Mouse (Mus musculus) layer of hippocampus, adult 8-10 months (tissue): ENCODE data around the gene Nav1. TPM values are rescaled to one million over a fixed set of nuclear protein-coding genes. Genes with fewer than 3 reads are reported as not detected.
A peak's percentile ranks its signal among the peaks of the same experiment; 100 is the strongest.

Source experiments
- DNase-seq, 2 experiments: peaks; one replicate each; pipeline ENCODE4 v3.0.0; 2022; ENCODE audit warnings: low spot score in 2 of 2
- total RNA-seq, 4 experiments: library from RNA; stranded (reverse); gene quantifications; 2 replicates each; pipeline ENCODE4 v1.2.4; 2022

The Nav1 gene
- total RNA-seq, 4 experiments from 2014 or later: 55.8 to 63.3 (median 59.9) TPM

DNA sequence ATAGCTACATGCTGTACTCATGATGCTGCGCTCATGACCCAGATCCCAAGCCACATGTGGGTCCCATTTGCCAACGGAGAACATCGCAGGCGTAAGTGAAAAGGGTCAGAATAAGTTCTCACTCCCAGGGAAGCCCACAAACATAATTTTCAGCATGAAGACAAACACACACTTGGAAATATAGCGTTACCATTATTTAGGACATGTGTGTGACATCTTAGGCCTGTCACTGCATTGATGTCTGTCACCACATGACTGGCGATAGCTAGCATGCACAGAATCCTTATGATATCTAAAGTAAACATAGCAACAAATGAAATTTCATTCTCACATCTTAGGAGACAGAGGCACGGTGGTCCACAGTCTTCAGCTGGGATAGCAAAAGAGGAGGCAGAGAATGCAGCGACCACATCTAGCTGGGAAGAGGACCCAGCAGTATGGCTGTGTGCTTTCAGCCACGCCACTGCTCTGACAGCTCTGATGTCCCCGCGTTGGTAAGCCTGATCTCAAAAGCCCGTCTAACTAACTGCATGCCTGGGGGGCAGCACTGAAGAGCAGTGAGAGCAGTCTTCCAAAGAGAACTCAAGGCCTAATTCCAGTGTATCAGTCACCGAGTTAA, 86.4 kb downstream of the Nav1 start:
- DNase-seq: no peak

DNA sequence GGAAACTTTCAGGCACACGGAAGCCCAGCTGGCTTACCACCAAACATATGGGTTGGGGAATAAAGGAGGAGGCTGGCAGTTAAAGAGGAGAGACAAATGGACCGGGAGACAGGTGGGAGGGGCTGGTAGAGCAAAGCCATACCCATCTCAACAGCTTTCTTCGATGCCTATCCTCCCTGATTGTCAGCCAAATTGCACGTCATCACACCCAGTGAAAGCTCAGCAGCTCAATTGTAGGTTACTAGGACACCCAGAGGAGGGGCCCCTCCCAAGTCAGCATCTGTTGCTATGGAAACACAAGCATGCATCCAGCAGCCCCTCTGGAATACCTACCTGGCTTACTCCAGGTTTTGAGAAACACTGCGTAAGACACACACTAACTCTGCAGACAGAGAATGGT, 88.4 kb downstream of the Nav1 start:
- DNase-seq: peak; percentile 43 to 47

DNA sequence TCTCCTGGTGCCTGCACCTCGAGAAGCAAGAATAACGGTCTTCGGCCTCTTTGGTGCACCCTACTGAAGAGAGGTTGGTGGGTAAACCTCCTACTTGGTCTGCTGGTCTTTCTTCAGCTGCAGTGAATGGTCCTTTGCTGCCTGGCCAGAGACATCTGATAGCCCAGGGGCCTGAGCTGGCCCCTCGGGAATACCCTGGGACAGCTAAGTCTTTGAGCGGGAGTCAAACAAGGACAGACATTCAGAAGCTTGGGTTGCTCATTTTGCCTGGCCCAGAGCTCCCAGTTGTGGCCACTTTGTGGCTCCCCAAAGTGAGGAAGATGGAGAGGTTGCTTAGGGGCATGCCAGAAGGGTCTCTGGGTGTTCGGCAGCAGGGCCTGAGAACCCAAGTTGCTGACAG, 89.6 kb downstream of the Nav1 start:
- no peak for DNase-seq

DNA sequence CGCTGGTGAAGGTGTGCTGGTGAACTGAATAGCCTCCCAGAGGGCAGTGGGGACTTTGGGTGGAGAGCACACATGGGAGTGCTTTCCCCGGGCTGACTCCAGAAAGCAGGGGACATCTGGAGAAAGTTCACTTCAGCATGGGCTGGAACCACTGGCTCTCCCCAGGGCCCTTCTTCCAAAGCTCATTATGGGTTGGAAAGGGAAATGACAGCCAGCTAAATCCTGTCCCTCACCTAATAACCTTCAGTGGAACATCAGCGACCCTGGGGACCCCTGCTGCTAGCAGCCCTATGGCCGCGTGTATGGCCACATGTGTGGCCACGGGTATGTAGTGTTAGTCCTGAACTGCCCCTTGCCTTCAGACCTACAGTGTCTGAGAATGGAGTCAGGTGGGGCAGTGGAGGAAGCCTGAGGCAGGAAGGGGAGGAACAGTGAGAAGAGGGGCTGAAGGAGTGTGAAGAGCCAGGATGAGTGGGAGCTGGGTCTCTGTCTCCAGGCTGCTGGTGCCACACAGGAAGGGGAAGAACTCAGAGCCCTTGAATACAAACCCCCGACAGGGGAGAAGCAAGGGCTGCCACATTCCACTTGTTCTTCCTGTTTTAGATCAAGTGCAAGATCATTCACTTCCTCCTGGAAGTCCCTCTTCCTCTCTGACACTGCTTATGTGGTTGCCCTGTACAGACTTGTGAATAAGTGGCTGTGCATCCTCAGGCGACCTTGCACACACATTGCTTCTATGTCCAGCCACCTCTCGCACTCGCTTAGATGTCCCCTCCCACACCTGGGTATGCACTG, 90.4 kb downstream of the Nav1 start:
- DNase-seq: no peak

- DNase-seq: no peak
Measured at GRCm38 (mm10) chr1:135515633-135516238, 91.4 kb downstream of the Nav1 start.

GRCm38 (mm10) chr1:135514913-135515632, 92.0 kb downstream of the Nav1 start:
- no peak for DNase-seq

DNA sequence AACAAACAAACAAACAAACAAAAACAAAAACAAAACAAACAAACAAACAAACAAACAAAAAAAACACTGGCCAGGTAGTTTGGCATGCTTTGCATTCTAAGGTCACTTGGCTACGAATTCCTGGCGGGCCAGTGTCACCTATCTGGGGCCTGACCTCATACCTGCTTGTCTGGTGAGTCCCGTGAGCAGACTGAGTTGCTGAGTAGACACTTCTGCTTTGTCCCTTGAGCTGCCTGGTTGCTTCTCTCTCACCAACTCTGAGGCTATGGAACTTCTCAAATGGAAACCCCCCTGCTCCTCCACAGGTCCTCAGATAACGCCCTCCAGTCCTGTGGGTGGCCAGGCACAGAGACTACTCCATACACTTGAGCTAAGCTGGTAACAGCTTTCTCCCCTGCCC, 93.0 kb downstream of the Nav1 start:
- no peak for DNase-seq

DNA sequence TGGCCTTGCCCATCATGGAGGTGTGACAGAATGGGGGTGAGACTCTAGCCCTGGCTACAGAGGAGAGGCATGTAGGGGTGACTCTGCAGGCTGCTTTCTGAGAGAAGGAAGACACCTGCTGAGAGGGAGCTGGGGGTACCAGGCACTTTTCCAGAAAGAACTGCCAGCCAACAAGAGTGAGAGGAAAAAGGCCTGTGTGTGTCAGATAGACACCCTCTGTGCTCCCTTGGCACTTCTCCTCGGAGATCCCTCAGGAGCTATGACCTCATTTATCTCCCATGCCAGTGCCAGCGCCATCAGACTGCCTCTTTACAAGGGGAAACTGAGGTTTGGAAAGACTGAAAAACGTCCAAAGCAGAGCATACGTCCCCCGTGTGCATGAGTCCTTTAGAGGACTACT, 93.6 kb downstream of the Nav1 start:
- no peak for DNase-seq

DNA sequence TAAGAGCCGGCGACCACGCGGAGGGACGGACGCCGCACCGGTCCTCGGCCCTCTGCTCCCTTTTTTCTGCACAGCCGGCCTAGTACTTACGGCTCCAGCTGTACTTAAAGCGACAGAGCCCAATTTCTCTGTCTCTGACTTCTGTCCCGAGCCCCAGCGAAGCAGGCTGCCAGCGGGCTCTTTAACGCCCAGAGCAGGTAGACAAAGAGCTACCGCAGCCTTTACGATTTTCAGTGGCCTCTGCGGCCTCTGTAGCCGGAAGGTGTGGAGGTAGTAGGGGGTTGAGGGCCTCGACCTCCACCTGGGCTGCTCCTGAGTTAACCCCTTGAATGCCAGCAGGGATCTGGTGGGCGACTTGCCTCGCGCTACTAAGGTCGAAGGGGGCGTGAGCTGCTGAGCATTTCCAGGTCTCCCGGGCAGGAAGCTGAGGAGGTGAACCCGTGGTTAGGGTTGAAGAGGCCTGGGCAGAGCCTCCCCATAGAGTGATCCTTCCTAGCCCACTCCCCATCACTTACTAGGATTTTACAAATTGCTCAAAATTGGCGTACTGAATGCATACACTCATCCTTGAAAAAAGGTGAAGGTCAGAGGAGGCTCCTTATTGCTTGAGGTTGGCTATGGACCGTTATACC, 96.6 kb downstream of the Nav1 start:
- no peak for DNase-seq

DNA sequence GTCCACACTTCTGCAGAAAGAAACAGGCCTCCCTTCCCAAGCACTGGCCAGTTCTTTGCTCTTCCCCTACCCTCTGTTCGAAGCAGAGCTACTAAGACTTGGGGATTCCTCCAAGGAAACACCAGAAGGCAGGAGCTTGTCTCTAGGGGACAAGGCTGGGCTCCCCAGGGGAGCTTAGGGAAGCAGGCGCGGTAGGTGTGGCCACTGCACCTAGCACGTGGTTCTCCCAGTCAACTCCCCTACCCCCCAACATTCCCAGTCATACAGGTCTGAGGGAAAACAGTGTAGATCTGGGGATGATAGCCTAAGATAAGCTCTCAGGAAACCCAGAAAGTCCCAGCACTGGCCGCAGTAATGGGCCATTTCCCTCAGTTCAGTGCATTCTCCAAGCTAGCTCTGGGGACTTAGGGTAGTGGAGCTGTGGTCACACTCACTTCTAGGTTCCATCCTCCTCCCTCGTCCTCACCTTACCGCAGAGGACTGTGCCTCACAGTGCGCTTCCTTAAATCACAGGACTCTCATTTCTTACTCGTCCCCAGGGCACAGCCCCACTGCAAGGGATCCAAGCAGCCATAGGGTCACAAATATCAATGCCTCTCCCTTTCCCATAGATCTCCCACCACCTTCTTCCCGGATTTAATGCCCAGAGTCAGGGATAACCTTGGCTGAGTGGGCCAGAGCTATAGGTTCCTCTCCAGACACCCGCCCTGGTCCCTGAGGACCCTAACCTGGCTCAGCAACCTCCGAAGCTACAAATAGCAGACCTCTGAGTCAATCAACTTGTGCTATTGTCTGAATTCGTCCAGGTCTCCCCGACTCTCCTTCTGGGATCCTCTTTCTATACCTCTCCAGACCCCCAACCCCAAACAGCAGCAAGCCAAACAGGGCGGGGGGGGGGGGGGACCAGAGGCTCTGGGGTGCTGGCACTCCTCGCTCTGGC, 97.7 kb downstream of the Nav1 start:
- no peak for DNase-seq

DNA sequence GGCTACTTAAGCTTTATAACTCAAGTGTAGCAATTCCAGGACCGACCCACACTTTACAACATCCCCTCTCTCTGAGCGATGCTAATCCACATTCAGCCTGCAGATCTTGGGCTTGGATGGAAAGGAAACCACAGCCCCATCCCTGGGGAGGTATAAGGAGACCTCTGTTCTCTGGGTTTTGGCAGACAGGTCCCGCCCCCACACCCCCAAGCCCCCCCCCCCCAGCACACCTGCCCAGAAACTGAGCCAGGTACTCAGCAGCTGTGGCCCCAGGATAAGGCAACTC, 98.8 kb downstream of the Nav1 start:
- DNase-seq: no peak

DNA sequence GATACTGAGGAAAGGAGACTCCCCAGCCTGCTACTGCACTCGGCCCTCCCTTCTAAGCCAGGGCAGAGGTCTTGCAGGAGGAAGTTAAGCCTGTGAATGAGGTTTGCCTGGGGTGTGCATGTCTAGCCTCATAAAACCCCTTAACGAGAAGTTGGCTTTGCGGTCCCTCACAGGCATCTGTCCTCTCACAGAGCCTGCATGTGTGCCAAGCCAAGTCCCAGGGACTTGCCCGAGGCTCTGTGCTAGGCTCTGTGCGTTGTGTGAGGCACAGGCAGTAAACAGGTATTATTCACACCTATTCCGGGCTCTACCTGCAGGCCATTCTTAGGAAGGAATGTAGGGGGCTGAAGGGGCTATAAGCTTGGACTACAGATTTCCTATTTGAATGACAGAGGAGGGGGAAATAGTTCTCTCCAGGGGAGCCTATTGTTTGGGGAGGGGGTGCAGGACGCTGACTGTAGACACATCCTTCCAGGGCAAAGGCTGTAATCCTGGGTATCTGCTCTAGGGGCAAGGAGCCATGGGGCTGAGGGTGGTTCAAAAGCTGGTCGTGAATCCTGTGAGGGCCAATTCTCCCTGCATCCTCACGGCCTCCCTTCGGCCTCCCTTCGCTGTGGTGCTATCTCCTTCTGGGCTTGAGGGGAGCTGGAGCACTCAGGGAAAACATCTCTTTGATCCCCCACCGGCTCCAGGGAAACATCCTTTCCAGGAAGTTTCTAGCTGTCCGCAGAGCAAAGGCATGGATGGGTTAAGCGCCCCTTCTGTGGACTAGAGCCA, 99.3 kb downstream of the Nav1 start:
- DNase-seq: no peak

DNA sequence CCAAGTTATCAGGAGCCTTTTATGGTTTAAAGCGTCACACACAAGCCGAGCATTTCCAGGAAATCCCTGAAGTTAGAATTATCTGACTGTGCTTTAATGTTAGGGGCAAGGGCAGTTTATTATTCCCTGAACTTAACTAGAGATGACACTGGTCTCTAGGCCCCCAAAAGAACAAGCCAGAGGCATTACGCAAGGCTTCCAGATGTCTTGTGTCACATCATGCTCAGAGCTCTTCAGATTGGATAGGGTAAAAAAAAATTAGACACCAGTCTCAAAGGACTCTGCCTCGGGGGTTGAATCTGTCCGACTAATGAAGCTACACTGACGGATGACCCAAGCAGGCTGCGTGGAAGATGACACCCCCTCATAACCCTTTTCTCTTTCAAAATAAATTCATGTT, 101.6 kb downstream of the Nav1 start:
- DNase-seq: no peak

GRCm38 (mm10) chr1:135503436-135503835, 103.7 kb downstream of the Nav1 start:
- DNase-seq: no peak

DNA sequence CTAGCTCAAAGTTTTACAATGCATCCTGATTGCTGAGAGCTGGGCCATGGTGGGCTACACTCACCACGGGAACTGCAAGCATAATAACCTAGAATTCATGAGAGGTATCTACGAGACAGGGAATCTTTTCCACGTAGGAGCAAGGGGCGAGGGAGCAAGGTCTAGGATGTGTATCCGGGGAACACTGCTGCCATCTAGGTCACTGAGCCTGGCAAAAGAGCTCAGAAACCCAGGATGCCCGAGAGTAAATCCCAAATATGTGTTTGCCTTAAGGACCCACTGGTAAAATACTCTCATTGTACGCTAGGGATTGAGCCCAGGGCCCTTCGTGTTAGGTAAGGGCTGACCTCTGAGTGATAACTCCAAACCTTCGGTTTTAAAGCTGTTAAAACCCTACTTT, 104.3 kb downstream of the Nav1 start:
- DNase-seq: no peak

- DNase-seq: no peak
Measured at GRCm38 (mm10) chr1:135502135-135502534, 105.0 kb downstream of the Nav1 start.

DNA sequence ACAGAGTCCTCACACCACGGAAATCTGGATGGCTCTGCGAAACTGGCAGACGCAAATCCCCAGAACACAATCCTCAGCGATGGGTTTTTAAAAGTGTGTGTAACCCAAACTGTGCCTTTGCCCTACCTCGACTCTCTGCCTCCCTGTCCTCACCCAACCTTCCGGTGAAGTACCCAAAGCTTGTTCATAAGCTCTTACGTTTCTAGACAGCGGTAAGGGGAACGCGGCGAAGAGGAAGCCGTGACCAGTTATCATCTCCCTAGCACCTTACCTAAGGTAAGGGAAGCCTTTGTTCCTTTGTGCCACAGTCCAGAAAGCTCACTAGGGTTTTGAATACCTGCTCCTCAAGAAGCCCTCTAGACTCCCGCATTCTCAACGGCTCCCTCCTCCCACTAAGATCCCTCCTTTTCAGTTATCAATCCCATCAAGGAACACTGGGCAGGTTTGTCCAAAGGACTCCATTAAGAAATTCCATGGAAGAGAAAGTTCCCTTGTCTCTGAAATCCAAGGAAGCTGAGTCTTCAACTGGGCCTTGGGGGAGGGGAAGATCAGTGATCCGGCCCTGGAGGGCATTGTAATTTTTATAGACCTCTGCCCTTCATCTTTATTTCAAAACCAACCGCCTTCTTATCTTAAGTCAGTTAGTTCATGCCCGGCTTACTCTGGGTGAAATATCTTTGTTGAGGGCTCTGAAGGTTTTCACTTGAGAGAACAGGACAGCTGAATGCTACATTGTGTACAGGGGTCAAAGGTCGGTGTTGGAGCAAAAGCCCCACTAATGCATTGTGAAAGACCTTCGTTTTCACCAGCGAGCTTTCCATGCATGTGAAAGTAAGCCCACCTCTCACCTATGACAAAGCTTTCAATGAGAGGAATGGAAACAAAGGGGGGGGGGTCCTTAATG, 108.4 kb downstream of the Nav1 start:
- no peak for DNase-seq

DNA sequence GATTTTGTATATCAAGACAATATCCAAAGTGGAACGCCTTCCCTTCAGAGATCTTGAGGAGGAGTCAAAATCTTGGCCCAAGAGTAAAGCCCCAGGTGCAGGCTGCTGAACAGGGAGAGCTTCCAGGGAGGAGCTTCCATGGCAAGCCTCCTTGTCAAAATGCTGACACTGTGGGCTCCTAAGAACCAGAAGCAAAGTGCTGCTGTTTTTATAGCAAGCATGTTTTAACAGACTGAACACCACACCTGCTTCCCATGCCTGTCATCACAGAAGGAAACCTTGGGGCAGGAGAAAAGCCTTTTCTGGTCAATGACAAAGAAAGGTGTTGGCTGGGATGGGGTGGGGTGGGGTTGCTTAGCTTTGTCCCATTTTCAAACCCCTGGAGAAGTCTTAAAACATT, 112.0 kb downstream of the Nav1 start:
- DNase-seq: no peak

GRCm38 (mm10) chr1:135493862-135494261, 113.2 kb downstream of the Nav1 start:
- DNase-seq: no peak
